Mouse (Mus musculus) adrenal gland, postnatal 10 days (tissue): ENCODE results near the gene Gm20816. TPM values are rescaled to one million over a fixed set of nuclear protein-coding genes. Genes with fewer than 3 reads are reported as not detected.
"Not testable (repeated sequence)": the region's sequence is repeated elsewhere in the genome, so short reads cannot be mapped to it uniquely, and the experiment has no call there.

Experiments
- DNase-seq: peaks from one replicate; pipeline ENCODE4 v3.0.0; 2021; ENCODE audit warnings: mixed read lengths
- long read RNA-seq, 2 experiments: library from polyadenylated mRNA; stranded (forward); transcript quantifications; one replicate each; pipeline ENCODE4 v2.0.0; 2021
- total RNA-seq, 2 experiments: library from RNA; stranded (reverse); gene quantifications; 2 replicates each; pipeline ENCODE4 v1.2.3; 2021

Gene Gm20816
- not detected for total RNA-seq
- long read RNA-seq, experiment 1: 0 reads
- long read RNA-seq, experiment 2: 0 reads

GRCm38 (mm10) chrY:68537655-68538054 is at the start of gene Gm20816:
Gene Gm20816, plus strand, starts transcription at chrY:68537955.
- not testable (repeated sequence) for DNase-seq

Other genes with a start within 250 kb of the Gm20816 start
- not detected for gene Gm20937, start 243.1 kb upstream of the Gm20816 start, total RNA-seq